Mouse (Mus musculus): Measurements from ENCODE around the gene Armt1. TPM values are rescaled to one million over a fixed set of nuclear protein-coding genes. Genes with fewer than 3 reads are reported as not detected.
A peak's percentile ranks its signal among the peaks of the same experiment; 100 is the strongest.

Gene Armt1
- total and polyA plus RNA-seq, 3 experiments, result 20.7 to 45.1 (median 32.1) TPM

GRCm38 (mm10) chr10:4391076-4391475, 41.2 kb upstream of the Armt1 start:
- Histone ChIP-seq H3K4me3 (replicated peaks in 1 of 3; ENCODE audit: low read depth in 2 of 3, low read length in 2 of 3, poor library complexity in 1 of 3) (no peak overlapping the region), H3K79me2 (replicated peaks; ENCODE audit: control insufficient read depth, extremely low read depth, insufficient read depth, poor library complexity, severe bottlenecking) (peaks cover 80% of the 10 kb centered on the region), H3K9me3 (replicated peaks; ENCODE audit: low read length) (no peaks in the 10 kb centered on the region), H3K4me1 (ENCODE audit: control insufficient read depth in 1 of 2, insufficient read depth in 2 of 2) (peaks cover 13 to 40% of the 10 kb centered on the region in 2 experiments), H3K9ac (ENCODE audit: insufficient read depth, low read depth) (no peak overlapping the region), H3K27ac (ENCODE audit: insufficient read depth, low read depth) (no peak overlapping the region), H3K36me3 (replicated peaks in 1 of 2; ENCODE audit: control insufficient read depth in 1 of 2, insufficient read depth in 1 of 2, low read length in 1 of 2) (peaks cover 15 to 51% of the 10 kb centered on the region in 2 experiments), H3K27me3 (replicated peaks) (no peaks in the 10 kb centered on the region), H3K4me2 (ENCODE audit: insufficient read depth, low read depth, poor library complexity, severe bottlenecking) (no peak overlapping the region)
- in situ Hi-C loops (cut with MboI; ENCODE audit: low pct_ligation_motif_present, low pct_unique_long_range_greater_than_20kb, low sequenced_read_pairs), result no loop called here
- TF ChIP-seq CTCF (conservative IDR thresholded peaks at IDR 0.05 in 1 of 2, IDR thresholded peaks at IDR 0.05 in 1 of 2; ENCODE audit: low read depth in 2 of 2, low read length in 2 of 2) (no peak), MAFK (IDR thresholded peaks at IDR 0.05; ENCODE audit: insufficient replicate concordance, low read length) (no peak), ZNF384 (IDR thresholded peaks at IDR 0.05; ENCODE audit: low read depth, low read length) (no peak), MEF2A (IDR thresholded peaks at IDR 0.05; ENCODE audit: borderline replicate concordance, low read depth, low read length) (no peak), E2F4 (IDR thresholded peaks at IDR 0.05; ENCODE audit: insufficient replicate concordance, low read depth, low read length) (no peak), POLR2A (IDR thresholded peaks at IDR 0.05; ENCODE audit: low read depth, low read length) (no peak), POLR2AphosphoS2 (IDR thresholded peaks at IDR 0.05; ENCODE audit: low read depth, low read length) (no peak), USF1 (IDR thresholded peaks at IDR 0.05; ENCODE audit: low read depth, low read length) (no peak), IRF4 (IDR thresholded peaks at IDR 0.05; ENCODE audit: low read depth, low read length) (no peak), CHD1 (IDR thresholded peaks at IDR 0.05; ENCODE audit: low read depth, low read length) (no peak), USF2 (conservative IDR thresholded peaks at IDR 0.05; ENCODE audit: low read depth, low read length) (no peak), ELF1 (IDR thresholded peaks at IDR 0.05; ENCODE audit: low read depth, low read length) (no peak), ETS1 (conservative IDR thresholded peaks at IDR 0.05; ENCODE audit: low read depth, low read length) (no peak), HCFC1 (IDR thresholded peaks at IDR 0.05; ENCODE audit: low read depth, low read length) (no peak), MAZ (IDR thresholded peaks at IDR 0.05; ENCODE audit: low read depth, low read length) (no peak), SIN3A (IDR thresholded peaks at IDR 0.05; ENCODE audit: low read length) (no peak), UBTF (IDR thresholded peaks at IDR 0.05; ENCODE audit: low read depth, low read length) (no peak)
- no peak for DNase-seq (ENCODE audit: extremely low read depth)
- dilution Hi-C loops (cut with MboI; ENCODE audit: extremely low pct_ligation_motif_present, extremely low pct_unique_long_range_greater_than_20kb, low sequenced_read_pairs), result no loop called here

- Histone ChIP-seq H3K9me3 (replicated peaks; ENCODE audit: low read length) (no peaks in the 10 kb centered on the region), H3K27ac (ENCODE audit: insufficient read depth, low read depth) (no peak overlapping the region), H3K9ac (ENCODE audit: insufficient read depth, low read depth) (no peak overlapping the region), H3K4me2 (ENCODE audit: insufficient read depth, low read depth, poor library complexity, severe bottlenecking) (no peak overlapping the region), H3K36me3 (replicated peaks in 1 of 2; ENCODE audit: control insufficient read depth in 1 of 2, insufficient read depth in 1 of 2, low read length in 1 of 2) (peaks cover 18 to 53% of the 10 kb centered on the region in 2 experiments), H3K27me3 (replicated peaks) (no peaks in the 10 kb centered on the region), H3K4me1 (ENCODE audit: control insufficient read depth in 1 of 2, insufficient read depth in 2 of 2) (peaks cover 13 to 40% of the 10 kb centered on the region in 2 experiments), H3K79me2 (replicated peaks; ENCODE audit: control insufficient read depth, extremely low read depth, insufficient read depth, poor library complexity, severe bottlenecking) (peaks cover 77% of the 10 kb centered on the region), H3K4me3 (replicated peaks in 1 of 3; ENCODE audit: low read depth in 2 of 3, low read length in 2 of 3, poor library complexity in 1 of 3) (no peak overlapping the region)
- TF ChIP-seq CTCF (conservative IDR thresholded peaks at IDR 0.05 in 1 of 2, IDR thresholded peaks at IDR 0.05 in 1 of 2; ENCODE audit: low read depth in 2 of 2, low read length in 2 of 2), result peak; percentile 6 to 72; a peak in 2 of 4 replicates
- TF ChIP-seq RAD21 (IDR thresholded peaks at IDR 0.05; ENCODE audit: low read depth, low read length), result peak; percentile 36
- TF ChIP-seq MEF2A (IDR thresholded peaks at IDR 0.05; ENCODE audit: borderline replicate concordance, low read depth, low read length), result no peak
- TF ChIP-seq POLR2AphosphoS2 (IDR thresholded peaks at IDR 0.05; ENCODE audit: low read depth, low read length), result no peak
- no peak for TF ChIP-seq USF2 (conservative IDR thresholded peaks at IDR 0.05; ENCODE audit: low read depth, low read length)
- no peak for TF ChIP-seq HCFC1 (IDR thresholded peaks at IDR 0.05; ENCODE audit: low read depth, low read length)
- no peak for TF ChIP-seq MXI1 (IDR thresholded peaks at IDR 0.05; ENCODE audit: low read depth, low read length)
- TF ChIP-seq IRF4 (IDR thresholded peaks at IDR 0.05; ENCODE audit: low read depth, low read length), result no peak
- peak; percentile 33 for TF ChIP-seq SMC3 (IDR thresholded peaks at IDR 0.05; ENCODE audit: low read depth, low read length)
- TF ChIP-seq E2F4 (IDR thresholded peaks at IDR 0.05; ENCODE audit: insufficient replicate concordance, low read depth, low read length), result 0 out of 2 replicates have a peak, but pooled peaks have one; percentile 51
- peak; percentile 48 for DNase-seq (ENCODE audit: extremely low read depth)
- dilution Hi-C loops (cut with MboI; ENCODE audit: extremely low pct_ligation_motif_present, extremely low pct_unique_long_range_greater_than_20kb, low sequenced_read_pairs), result no loop called here
- in situ Hi-C loops (cut with MboI; ENCODE audit: low pct_ligation_motif_present, low pct_unique_long_range_greater_than_20kb, low sequenced_read_pairs), result no loop called here
Measured at GRCm38 (mm10) chr10:4391851-4392250, 40.4 kb upstream of the Armt1 start.
